Mouse (Mus musculus): Measurements from ENCODE around the gene Omp.

GRCm38 (mm10) chr7:98106272-98106671 lies 39.0 kb downstream of the Omp start:
- TF ChIP-seq CTCF (IDR thresholded peaks at IDR 0.05; ENCODE audit: low read depth, low read length) = no peak
- no peak for TF ChIP-seq POLR2A (IDR thresholded peaks at IDR 0.05; ENCODE audit: borderline replicate concordance, low read depth, low read length)

All from bone marrow macrophage, adult 2 months (primary cell).